Mouse (Mus musculus) Patski (cell line): Measurements from ENCODE around the gene Chrnb1. TPM values are rescaled to one million over a fixed set of nuclear protein-coding genes. Genes with fewer than 3 reads are reported as not detected.

Source experiments
- ATAC-seq: fragments of 100-300 bp; one replicate; pipeline ENCODE4 v1.8.0; 2021
- CTCF ChIA-PET: fragments of 350-600 bp; sonication (Branson Sonifier 250); formaldehyde crosslinking; loops from one replicate; lab custom pipeline; 2022; ENCODE audit warnings: inconsistent platforms; lab: Charles Lee
- POLR2A ChIA-PET: fragments of 350-600 bp; sonication (Branson Sonifier 250); formaldehyde crosslinking; loops from one replicate; lab custom pipeline; 2022; ENCODE audit warnings: antibody characterized with exemption, inconsistent platforms; lab: Charles Lee
- DNase-seq: peaks from one replicate; pipeline ENCODE4 v3.0.0-alpha.2; 2011; ENCODE audit warnings: low read depth, low spot score
- H3K27me3 ChIP-seq: fragments of 371-371 bp; one replicate; pipeline ENCODE4 v1.5.1; 2021
- CTCF ChIP-seq: fragments of 100-300 bp; IDR thresholded peaks from one replicate; pipeline ENCODE4 v1.5.1; 2021
- in situ Hi-C: fragments of 300-500 bp; cut with MboI; formaldehyde crosslinking; loops from 3 replicates; pipeline ENCODE4 v1.11.1; 2018; ENCODE audit warnings: low pct_unique_long_range_greater_than_20kb, mixed read lengths
- polyA plus RNA-seq: library from polyadenylated mRNA; unstranded; gene quantifications from one replicate; pipeline ENCODE4 v1.2.3, GENCODE M21; 2021

Gene Chrnb1
- polyA plus RNA-seq = 27.7 TPM

- ATAC-seq (peak; percentile 99), DNase-seq (peak; percentile 87)
- H3K27me3 ChIP-seq = no peaks in the 10 kb centered on the region
- ChIA-PET CTCF (interaction anchor here (1.5 kb wide), 1 partner anchor 11 kb away, joined by 3 read pairs; no protein-coding TSS in a partner anchor), POLR2A (interaction anchor here (0.6 kb wide), 1 partner anchor 37 kb away, joined by 3 read pairs; no protein-coding TSS in a partner anchor)
- in situ Hi-C loops = no loop called here
- TF ChIP-seq CTCF = no peak
Measured at GRCm38 (mm10) chr11:69795168-69795982, at the start of gene Chrnb1. Gene Chrnb1, minus strand, starts transcription at chr11:69795943.

DNA sequence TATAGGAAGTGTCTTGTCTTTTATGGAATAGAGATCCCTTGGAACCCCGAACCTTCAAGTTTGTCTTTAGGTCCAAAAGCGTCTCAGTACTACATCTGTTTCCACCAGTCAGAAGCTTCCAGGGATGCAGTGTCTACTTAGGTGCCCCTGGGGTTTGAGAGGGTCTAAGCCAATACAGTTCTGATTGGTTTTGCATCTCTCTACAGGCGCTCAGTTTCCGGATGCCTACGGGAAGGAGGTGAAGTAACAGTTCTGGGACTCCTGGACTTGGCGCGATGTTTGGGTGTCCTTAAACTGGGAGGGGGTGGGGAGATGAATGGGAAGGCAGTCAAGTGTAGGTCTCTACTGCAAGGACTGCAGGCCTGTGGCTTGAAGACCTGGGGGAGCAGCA, 43.0 kb upstream of the Chrnb1 start:
- CTCF ChIA-PET = no interaction called here
- in situ Hi-C loops = no loop called here
- H3K27me3 ChIP-seq = no peaks in the 10 kb centered on the region
- POLR2A ChIA-PET = interaction anchor here (0.7 to 1.1 kb wide), 2 partner anchors 16 to 60 kb away, joined by 3 to 4 read pairs; no protein-coding TSS in a partner anchor
- DNase-seq (peak; percentile 15), ATAC-seq (no peak)
- no peak for TF ChIP-seq CTCF

- H3K27me3 ChIP-seq = no peaks in the 10 kb centered on the region
- ChIA-PET CTCF (no interaction called here), POLR2A (interaction anchor here (0.6 to 1.8 kb wide), 4 partner anchors 9 to 119 kb away, joined by 3 to 5 read pairs (median 4); no protein-coding TSS in a partner anchor)
- ATAC-seq (peak; percentile 83), DNase-seq (peak; percentile 96)
- in situ Hi-C loops = no loop called here
- no peak for TF ChIP-seq CTCF
Measured at GRCm38 (mm10) chr11:69837952-69838713, 42.4 kb upstream of the Chrnb1 start, which contains the start of gene Tmem256. Gene Tmem256, plus strand, starts transcription at chr11:69838514.

DNA sequence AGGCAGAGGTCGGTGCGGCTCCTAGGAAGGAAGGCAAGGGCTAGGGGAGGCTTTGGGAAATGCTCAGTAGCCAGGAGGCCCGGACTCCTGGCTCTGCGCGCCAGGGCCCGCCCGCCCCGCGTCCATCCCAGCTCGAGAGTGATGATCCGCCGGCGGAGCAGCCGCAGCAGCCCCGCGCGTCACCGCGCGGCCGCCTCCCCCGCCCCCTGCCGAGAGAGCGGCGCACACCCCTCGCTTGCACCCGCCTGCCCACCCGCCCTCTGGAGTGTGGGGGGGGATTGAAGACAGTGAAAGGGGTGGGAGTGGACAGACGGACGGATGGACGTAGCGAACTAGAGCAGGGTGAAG, 41.8 kb upstream of the Chrnb1 start, which contains the start of gene Nlgn2:
Gene Nlgn2 (minus strand): TSS at position 181 of the 348 bp plus-strand sequence.
- DNase-seq = no peak
- POLR2A ChIA-PET = interaction anchor here (1.1 to 1.8 kb wide), 2 partner anchors 9 to 59 kb away, joined by 4 to 5 read pairs; no protein-coding TSS in a partner anchor
- ATAC-seq = peak; percentile 47
- TF ChIP-seq CTCF = no peak
- CTCF ChIA-PET = interaction anchor here (1.4 kb wide), 1 partner anchor 31 kb away, joined by 3 read pairs; no protein-coding TSS in a partner anchor
- no peaks in the 10 kb centered on the region for H3K27me3 ChIP-seq
- in situ Hi-C loops = no loop called here

- ChIA-PET CTCF (interaction anchor here (1.4 kb wide), 1 partner anchor 30 kb away, joined by 3 read pairs; no protein-coding TSS in a partner anchor), POLR2A (interaction anchor here (1.2 to 1.8 kb wide), 2 partner anchors 10 to 12 kb away, joined by 3 to 5 read pairs; no protein-coding TSS in a partner anchor)
- DNase-seq (no peak), ATAC-seq (no peak)
- H3K27me3 ChIP-seq = no peaks in the 10 kb centered on the region
- TF ChIP-seq CTCF = no peak
- in situ Hi-C loops = no loop called here
Measured at GRCm38 (mm10) chr11:69836703-69837576, 41.2 kb upstream of the Chrnb1 start.

DNA sequence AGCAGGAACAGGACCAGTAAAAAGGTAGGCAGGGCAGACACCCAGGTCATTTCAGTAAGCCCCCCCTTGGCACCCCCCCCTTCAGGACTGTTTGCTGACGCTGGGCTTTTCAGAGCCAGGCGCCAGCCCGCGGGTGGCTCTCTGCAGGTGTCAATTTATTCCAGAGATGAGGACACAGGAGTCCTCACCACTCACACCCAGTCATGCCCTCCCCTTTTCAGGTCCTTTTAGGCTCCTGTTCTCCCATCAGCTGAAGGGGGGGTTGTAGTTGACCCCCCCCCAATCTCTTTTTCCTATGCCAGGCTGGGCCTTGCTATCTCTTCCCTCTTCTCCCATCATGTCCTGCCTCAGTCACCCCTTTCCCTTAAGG, 40.2 kb upstream of the Chrnb1 start:
- POLR2A ChIA-PET = interaction anchor here (1.1 to 1.2 kb wide), 2 partner anchors 11 to 119 kb away, joined by 3 read pairs; no protein-coding TSS in a partner anchor
- TF ChIP-seq CTCF = no peak
- H3K27me3 ChIP-seq = no peaks in the 10 kb centered on the region
- CTCF ChIA-PET = interaction anchor here (1.4 kb wide), 1 partner anchor 29 kb away, joined by 3 read pairs; no protein-coding TSS in a partner anchor
- DNase-seq (no peak), ATAC-seq (no peak)
- in situ Hi-C loops = no loop called here

DNA sequence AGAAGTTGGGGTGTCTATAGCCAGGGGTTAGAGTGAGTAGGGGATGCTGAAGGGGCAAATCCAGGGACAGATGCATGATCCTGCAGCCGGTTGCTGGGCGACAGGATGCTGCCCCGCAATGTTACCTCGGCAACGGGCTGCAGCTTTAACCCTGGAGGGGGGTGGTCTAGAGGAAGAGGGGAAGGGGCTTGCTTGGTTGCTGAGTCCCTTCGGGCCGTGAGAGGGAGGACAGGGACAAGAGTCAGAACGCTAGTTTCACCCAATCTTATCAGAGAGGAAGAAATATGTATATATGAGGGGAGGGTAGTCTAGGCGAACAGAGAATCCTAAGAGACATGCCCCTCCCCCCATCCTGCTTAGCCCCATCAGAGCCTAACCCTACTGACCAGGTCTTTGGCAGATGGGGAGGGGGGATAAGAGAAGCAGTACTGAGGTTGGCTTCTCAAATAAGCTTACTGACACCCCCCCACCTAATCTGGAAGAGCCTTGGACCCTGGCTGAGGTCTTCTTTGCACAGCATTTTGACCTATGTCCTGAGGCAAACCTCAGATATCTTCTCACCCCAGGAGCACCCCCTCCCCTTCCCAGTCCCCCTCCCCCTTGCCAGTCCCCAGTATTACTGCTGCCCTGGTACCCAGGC, 39.7 kb upstream of the Chrnb1 start:
- ChIA-PET POLR2A (interaction anchor here (1.1 to 1.2 kb wide), 2 partner anchors 10 to 118 kb away, joined by 3 read pairs; no protein-coding TSS in a partner anchor), CTCF (no interaction called here)
- ATAC-seq (no peak), DNase-seq (no peak)
- in situ Hi-C loops = no loop called here
- H3K27me3 ChIP-seq = no peaks in the 10 kb centered on the region
- TF ChIP-seq CTCF = no peak

- TF ChIP-seq CTCF = no peak
- DNase-seq (no peak), ATAC-seq (no peak)
- ChIA-PET POLR2A (no interaction called here), CTCF (no interaction called here)
- no peaks in the 10 kb centered on the region for H3K27me3 ChIP-seq
- in situ Hi-C loops = no loop called here
Measured at GRCm38 (mm10) chr11:69834001-69834549, 38.3 kb upstream of the Chrnb1 start.

- no peak for ATAC-seq
- POLR2A ChIA-PET = no interaction called here
- no peaks in the 10 kb centered on the region for H3K27me3 ChIP-seq
- CTCF ChIA-PET = interaction anchor here (1.2 kb wide), 1 partner anchor 28 kb away, joined by 3 read pairs; the partner anchor contains the start of gene Tmem102
- TF ChIP-seq CTCF = no peak
- in situ Hi-C loops = no loop called here
- DNase-seq = no peak
Measured at GRCm38 (mm10) chr11:69833554-69833953, 37.8 kb upstream of the Chrnb1 start.
